Comparison of ENCODE assay signal across 13 mouse cellular contexts in the genomic region with DNA sequence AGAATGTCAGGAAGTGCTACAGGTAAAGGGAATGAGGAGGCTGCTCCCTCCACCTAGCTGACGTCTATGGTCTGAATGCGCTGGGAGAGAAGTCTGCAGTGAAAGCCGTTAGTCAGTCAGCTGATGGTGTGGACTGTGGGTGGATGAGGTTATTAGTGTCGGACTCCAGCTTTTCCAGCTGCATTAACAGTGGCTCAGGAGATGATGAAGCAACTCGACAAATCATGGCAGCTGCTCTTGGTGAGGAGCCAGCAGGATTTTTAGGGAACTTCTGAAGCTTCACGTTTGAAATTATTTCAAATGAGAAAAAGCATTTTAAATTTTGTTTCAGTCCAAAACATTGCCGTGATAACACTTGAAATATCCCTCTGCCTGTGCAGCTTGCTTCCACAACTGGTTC. TPM values are rescaled to one million over a fixed set of nuclear protein-coding genes. Genes with fewer than 3 reads are reported as not detected.
DNase-seq lines count a peak whose midpoint lies in the region.
"Had no signal": no experiment of that assay in that cellular context is flagged by ENCODE, and none has a peak within 500 bp of the region (broad histone marks: within the 10 kb centered on the region; RNA-seq: fewer than 3 reads in every experiment).

No protein-coding gene starts in this region.

- DNase-seq in heart, adult 8-10 months (ENCODE audit: low spot score) = peak; percentile 52
- DNase-seq in heart, postnatal 4 days = no peak
- peak; percentile 14 for DNase-seq in adipocyte (ENCODE audit: low spot score)
- DNase-seq in fibroblast of lung, adult 2 months (ENCODE audit: low read depth) = peak; percentile 8
- peak; percentile 20 for DNase-seq in heart, postnatal 25 days (ENCODE audit: low spot score)
- DNase-seq in c-Kit-positive CD71-positive TER-119-positive erythroid progenitor cells, embryonic 14.5 days (ENCODE audit: low spot score) = no peak
- no peak for DNase-seq in layer of hippocampus, postnatal 10 days (ENCODE audit: low spot score in 2 of 2)
- DNase-seq in layer of hippocampus, adult 11-12 months (ENCODE audit: low spot score) = no peak
- DNase-seq: adrenal gland, postnatal 25 days; cerebellum, adult 18-20 months; left cerebral cortex, postnatal 4 days had no signal

- intact Hi-C loops in heart, postnatal 25 days (cut with DNase I) = no loop called here

RNA-seq across cellular contexts. Expression of a gene that starts 24.2 kb away (rescaled TPM):
- not detected for total RNA-seq in heart, adult 8-10 months (2022)
- not detected for total RNA-seq in heart, postnatal 4 days (2021)
- total RNA-seq in heart, postnatal 25 days (2021) = not detected
- total RNA-seq in layer of hippocampus, postnatal 10 days (2021) = not detected
- total RNA-seq: adrenal gland, postnatal 25 days; G1E; heart, postnatal 36 days had no signal

RNA-seq across cellular contexts. Expression of a gene that starts 45.3 kb away (rescaled TPM):
- 1 to 10 TPM in 3 of 4 experiments, under 1 TPM in 1; 0.87 to 1.7 (median 1.1) TPM for total RNA-seq in heart, adult 8-10 months (2022)
- 1 to 10 TPM; 2.8 to 3.3 TPM for total RNA-seq in heart, postnatal 4 days (2021)
- 1 to 10 TPM; 1.4 to 1.6 TPM for total RNA-seq in heart, postnatal 25 days (2021)
- under 1 TPM; 0.71 to 0.83 TPM for total RNA-seq in layer of hippocampus, postnatal 10 days (2021)

Comparison
In these comparisons a context has a peak if more than half of its experiments do, and no peak if none do; other contexts are left out.
1. DNase-seq: peak in heart, adult 8-10 months (single experiment), adipocyte (single experiment), fibroblast of lung, adult 2 months (single experiment) and heart, postnatal 25 days (single experiment); none in heart, postnatal 4 days (single experiment), c-Kit-positive CD71-positive TER-119-positive erythroid progenitor cells, embryonic 14.5 days (single experiment), layer of hippocampus, postnatal 10 days (0 of 2) and layer of hippocampus, adult 11-12 months (single experiment).